Mouse (Mus musculus) left cerebral cortex, postnatal 14 days (tissue): ENCODE data around the gene Abcb10. TPM values are rescaled to one million over a fixed set of nuclear protein-coding genes. Genes with fewer than 3 reads are reported as not detected.

Experiments used
- DNase-seq, 2 experiments: peaks; one replicate each; pipeline ENCODE4 v3.0.0; 2021 to 2022; ENCODE audit warnings: low spot score in 2 of 2, mixed read lengths in 1 of 2
- intact Hi-C: fragments of 180-260 bp; cut with DNase I; formaldehyde crosslinking; loops from one replicate; pipeline ENCODE4 v1.15.1; 2025
- microRNA-seq, 2 experiments: library from miRNA; unstranded; fragments of <30 nt; microRNA quantifications; one replicate each; pipeline ENCODE4 v1.2.0; 2022
- total RNA-seq, 2 experiments: library from RNA; stranded (reverse); gene quantifications; 2 replicates each; pipeline ENCODE4 v1.2.3; 2021

Gene Abcb10
- total RNA-seq, 2 experiments from 2014 or later = 14.0 to 15.9 TPM

- intact Hi-C loops = loop anchor here (10.0 kb wide), 1 partner anchor 416 kb away; no protein-coding TSS in a partner anchor
Observed at GRCm38 (mm10) chr8:123929026-123929425, 53.9 kb downstream of the Abcb10 start.

GRCm38 (mm10) chr8:123925671-123926070 is 57.3 kb downstream of the Abcb10 start:
- DNase-seq = no peak
- intact Hi-C loops = loop anchor here (10.0 kb wide), 1 partner anchor 419 kb away; no protein-coding TSS in a partner anchor

More at GRCm38 (mm10) chr8:123929026-123929425, 53.9 kb downstream of the Abcb10 start:
- no peak for DNase-seq

GRCm38 (mm10) chr8:123924719-123925118 is 58.2 kb downstream of the Abcb10 start:
- peak; percentile 89 to 97 for DNase-seq
- intact Hi-C loops = loop anchor here (5.0 to 10.0 kb wide), 2 partner anchors 132 to 420 kb away; no protein-coding TSS in a partner anchor

DNA sequence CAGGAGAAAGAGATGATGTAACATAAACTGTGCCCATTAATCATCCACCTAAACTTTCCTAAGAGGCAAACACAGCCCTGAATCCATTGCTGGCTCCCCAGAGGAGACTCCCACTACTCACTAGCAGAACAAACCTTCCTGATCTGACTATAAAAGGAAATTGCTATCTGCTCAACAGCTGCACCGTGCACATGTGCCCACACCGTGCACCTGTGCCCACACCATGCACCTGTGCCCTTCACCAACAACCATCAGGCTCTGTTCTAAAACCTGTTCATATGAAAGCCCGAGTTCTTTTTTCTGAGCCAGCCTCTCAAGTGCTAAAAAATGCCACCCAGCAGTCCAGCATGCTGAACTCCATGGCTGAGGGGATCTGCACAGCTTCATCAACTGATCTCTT is 68.3 kb downstream of the Abcb10 start:
- intact Hi-C loops = no loop called here
- no peak for DNase-seq

DNA sequence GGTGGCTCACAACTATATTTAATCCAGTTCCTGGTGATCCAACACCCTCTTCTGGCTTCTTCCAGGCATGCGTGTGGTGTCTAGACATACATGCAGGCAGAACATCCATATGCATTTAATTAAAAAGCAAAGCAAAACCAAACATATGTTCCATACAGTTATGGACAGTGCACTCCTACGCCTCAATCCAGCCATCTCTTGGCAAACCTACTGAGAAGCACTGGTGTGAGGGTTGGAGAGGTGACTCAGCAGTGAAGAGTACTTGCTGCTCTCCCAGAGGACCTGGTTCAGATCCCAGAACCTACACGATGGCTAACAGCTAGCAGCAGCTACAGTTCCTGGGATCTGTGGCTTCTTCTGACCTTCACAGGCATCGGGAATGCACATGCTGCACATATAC is 70.7 kb downstream of the Abcb10 start:
- intact Hi-C loops = no loop called here

DNA sequence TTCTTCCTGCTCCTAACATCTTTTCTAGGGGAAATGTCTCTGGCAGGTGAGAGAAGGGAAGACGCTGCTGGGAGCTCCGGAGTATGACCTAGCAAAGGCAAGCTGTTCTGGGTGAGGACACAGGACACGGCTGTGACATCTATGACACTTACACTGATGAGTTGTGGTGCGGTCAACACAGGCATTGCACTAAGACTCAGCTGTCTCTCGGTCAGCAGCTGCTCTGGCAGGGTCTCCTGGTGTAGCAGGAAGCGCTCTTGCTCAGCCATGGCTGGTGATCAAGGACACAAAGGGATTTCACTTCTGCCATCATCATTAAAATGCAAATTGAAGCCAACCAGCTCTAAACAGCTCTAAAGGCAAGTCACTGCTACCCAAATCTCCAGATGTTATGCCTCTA is 75.3 kb downstream of the Abcb10 start:
- no peak for DNase-seq
- intact Hi-C loops = loop anchor here (5.0 kb wide), 2 partner anchors 75 to 115 kb away; no protein-coding TSS in a partner anchor

More for the DNA sequence above, 70.7 kb downstream of the Abcb10 start:
- DNase-seq = peak in 1 of 2 experiments; percentile 48

- no peak for DNase-seq
- intact Hi-C loops = no loop called here
Observed at GRCm38 (mm10) chr8:123902653-123903052, 80.3 kb downstream of the Abcb10 start.

Small RNAs within 50 kb of the gene (microRNA-seq; reads per million reads assigned to microRNA genes)
- gene Mir1967 = 0 reads per million in 2 experiments

Other genes with a start within 250 kb of the Abcb10 start
- gene Rab4a, start 177.1 kb downstream of the Abcb10 start, total RNA-seq = 10 to 100 TPM; 46.5 to 51.8 TPM
- 10 to 100 TPM; 69.8 to 73.6 TPM for gene Ccsap, start 122.9 kb downstream of the Abcb10 start, total RNA-seq
- gene Acta1, start 88.4 kb downstream of the Abcb10 start, total RNA-seq = 10 to 100 TPM in 1 of 2 experiments, 1 to 10 TPM in 1; 9.3 to 11.5 TPM
- 10 to 100 TPM; 18.3 to 22.8 TPM for gene Nup133, start 33.9 kb downstream of the Abcb10 start, total RNA-seq
- gene Taf5l, start 38.3 kb upstream of the Abcb10 start, total RNA-seq = 10 to 100 TPM; 21.2 to 23.5 TPM
- 10 to 100 TPM; 12.0 to 12.2 TPM for gene Urb2, start 38.4 kb upstream of the Abcb10 start, total RNA-seq
- gene Galnt2, start 248.3 kb upstream of the Abcb10 start, total RNA-seq = 10 to 100 TPM; 67.2 to 70.3 TPM